In the genomic region with DNA sequence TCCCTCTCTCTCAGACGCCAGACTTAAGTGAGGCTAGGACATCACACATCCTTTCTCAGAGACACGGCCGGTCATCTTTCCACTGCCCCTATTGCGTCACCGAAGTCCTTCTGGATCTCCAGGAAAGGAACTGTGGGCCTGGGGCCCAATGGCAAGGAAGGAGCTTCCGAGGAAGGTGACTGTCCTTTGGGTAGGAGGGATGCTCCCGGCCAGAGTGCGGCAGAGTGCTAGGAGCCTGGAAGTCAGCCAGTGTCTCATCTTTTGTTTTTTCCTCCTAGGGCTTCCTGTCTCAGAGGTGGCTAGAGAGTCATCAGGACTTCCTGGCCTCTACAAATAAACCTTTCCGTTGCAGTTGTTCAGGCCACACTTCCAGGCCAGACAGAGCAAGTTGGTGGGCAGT, we compare ENCODE assay signal across 17 mouse cellular contexts. TPM values are rescaled to one million over a fixed set of nuclear protein-coding genes. Genes with fewer than 3 reads are reported as not detected.
DNase-seq lines count a peak whose midpoint lies in the region; ATAC-seq and TF ChIP-seq lines count a peak whose summit lies in the region.
"Had no signal": no experiment of that assay in that cellular context is flagged by ENCODE, and none has a peak within 500 bp of the region (broad histone marks: within the 10 kb centered on the region; RNA-seq: fewer than 3 reads in every experiment).

No protein-coding gene starts in this region.

- H3K4me1 ChIP-seq in lung, postnatal 0 days (ENCODE audit: insufficient read depth, low read depth, low read length), result no peaks in the 10 kb centered on the region
- H3K4me1 ChIP-seq: midbrain, embryonic 13.5 days had no signal

- H3K4me3 ChIP-seq in lung, postnatal 0 days (ENCODE audit: low read depth, low read length), result no peak overlapping the region
- no peak overlapping the region for H3K4me3 ChIP-seq in left cerebral cortex, adult 2 months
- H3K4me3 ChIP-seq: lung, embryonic 15.5 days; midbrain, embryonic 13.5 days had no signal

- H3K27me3 ChIP-seq in lung, postnatal 0 days (replicated peaks; ENCODE audit: insufficient read depth, low read length), result no peaks in the 10 kb centered on the region
- H3K27me3 ChIP-seq: lung, embryonic 15.5 days; midbrain, embryonic 13.5 days had no signal

- no peak for TF ChIP-seq CTCF in lung, postnatal 0 days (IDR thresholded peaks at IDR 0.05)
- no peak for TF ChIP-seq CTCF in left cerebral cortex, adult 2 months (IDR thresholded peaks at IDR 0.05)

- TF ChIP-seq EP300 in lung, postnatal 0 days (IDR thresholded peaks at IDR 0.05), result no peak

- WGBS in lung, postnatal 0 days, result 36% methylated on average over 9 of the region's 9 CpGs

- no peaks in the 10 kb centered on the region for H3K36me3 ChIP-seq in lung, postnatal 0 days (ENCODE audit: insufficient read depth, low read length)
- H3K36me3 ChIP-seq: G1E; lung, embryonic 15.5 days; midbrain, embryonic 13.5 days had no signal

- DNase-seq in heart, adult 11 months, result peak; percentile 94
- no peak for DNase-seq in heart, postnatal 25 days (ENCODE audit: low spot score)
- no peak for DNase-seq in lung, postnatal 0 days (ENCODE audit: low spot score)
- no peak for DNase-seq in lung, postnatal 14 days
- peak; percentile 53 to 54 for DNase-seq in kidney, adult 8-10 months
- DNase-seq in lung, postnatal 4 days, result peak; percentile 34 to 59
- DNase-seq in left cerebral cortex, adult 2 months (ENCODE audit: extremely low spot score in 1 of 2, low spot score in 2 of 2), result no peak
- no peak for DNase-seq in ovary, postnatal 14 days (ENCODE audit: low spot score)
- DNase-seq: cerebellum, adult 2 months; gastrocnemius, postnatal 25 days; right cerebral cortex, postnatal 14 days; thymus, adult 18-20 months had no signal

- H3K27ac ChIP-seq in lung, postnatal 0 days (ENCODE audit: low read length), result no peak overlapping the region
- no peak overlapping the region for H3K27ac ChIP-seq in left cerebral cortex, adult 2 months
- H3K27ac ChIP-seq: lung, embryonic 15.5 days; midbrain, embryonic 13.5 days had no signal

- no peaks in the 10 kb centered on the region for H3K9me3 ChIP-seq in lung, postnatal 0 days (ENCODE audit: low read length)
- H3K9me3 ChIP-seq: G1E; lung, embryonic 15.5 days; midbrain, embryonic 13.5 days had no signal

- H3K9ac ChIP-seq in lung, postnatal 0 days (replicated peaks; ENCODE audit: low read depth), result no peak overlapping the region
- H3K9ac ChIP-seq: lung, embryonic 15.5 days; midbrain, embryonic 13.5 days had no signal

- no peak overlapping the region for H3K4me2 ChIP-seq in lung, postnatal 0 days (replicated peaks; ENCODE audit: low read depth, low read length)
- H3K4me2 ChIP-seq: lung, embryonic 15.5 days; midbrain, embryonic 13.5 days had no signal

- peak; percentile 43 for ATAC-seq in lung, postnatal 0 days
- ATAC-seq: inflammation-experienced regulatory T-cells, adult 6 months; midbrain, embryonic 13.5 days had no signal

- intact Hi-C loops in heart, postnatal 25 days (cut with DNase I), result loop anchor here (5.0 kb wide), 1 partner anchor 40 kb away; a partner anchor contains a TSS
- intact Hi-C loops in left cerebral cortex, adult 2 months (cut with DNase I), result no loop called here

RNA-seq across cellular contexts. Expression of a gene that starts 15.7 kb away (rescaled TPM):
- total RNA-seq in heart, postnatal 25 days (2021), result 1 to 10 TPM; 9.4 to 9.8 TPM
- 18.2 and 19.3 TPM in 2 replicates for polyA plus RNA-seq in lung, postnatal 0 days (2015; fragmentation: Nextera tagmentation; extraction: Ambion mirVana)
- 10 to 100 TPM; 34.0 to 37.3 TPM for total RNA-seq in left cerebral cortex, adult 2 months (2021)

RNA-seq across cellular contexts. Expression of a gene that starts 22.0 kb away (rescaled TPM):
- total RNA-seq in heart, postnatal 25 days (2021), result 1 to 10 TPM; 4.6 to 5.3 TPM
- polyA plus RNA-seq in lung, postnatal 0 days (2015; fragmentation: Nextera tagmentation; extraction: Ambion mirVana), result 9.7 and 12.4 TPM in 2 replicates
- total RNA-seq in left cerebral cortex, adult 2 months (2021), result 1 to 10 TPM; 4.5 to 5.3 TPM

RNA-seq across cellular contexts. Expression of a gene that starts 39.3 kb away (rescaled TPM):
- total RNA-seq in heart, postnatal 25 days (2021), result 1 to 10 TPM; 1.0 to 1.1 TPM
- polyA plus RNA-seq in lung, postnatal 0 days (2015; fragmentation: Nextera tagmentation; extraction: Ambion mirVana), result 3.3 and 4.9 TPM in 2 replicates
- total RNA-seq in left cerebral cortex, adult 2 months (2021), result under 1 TPM in 1 of 2 experiments, not detected in 1; 0.48 TPM
- total RNA-seq: layer of hippocampus, postnatal 10 days had no signal
- polyA plus RNA-seq: cerebellum, adult 2 months; inflammation-experienced regulatory T-cells, adult 6 months had no signal

Comparison
In these comparisons a context has a peak if more than half of its experiments do, and no peak if none do; other contexts are left out.
1. DNase-seq: peak in heart, adult 11 months (single experiment), kidney, adult 8-10 months (2 of 2) and lung, postnatal 4 days (2 of 2); none in heart, postnatal 25 days (single experiment), lung, postnatal 0 days (single experiment), lung, postnatal 14 days (single experiment), left cerebral cortex, adult 2 months (0 of 2) and ovary, postnatal 14 days (single experiment).